Comparison of ENCODE assay signal across 27 mouse cellular contexts in genomic region chr1:165734840-165735239, GRCm38 (mm10). TPM values are rescaled to one million over a fixed set of nuclear protein-coding genes. Genes with fewer than 3 reads are reported as not detected.
DNase-seq lines count a peak whose midpoint lies in the region; ATAC-seq and TF ChIP-seq lines count a peak whose summit lies in the region.
"Had no signal": no experiment of that assay in that cellular context is flagged by ENCODE, and none has a peak within 500 bp of the region (broad histone marks: within the 10 kb centered on the region; RNA-seq: fewer than 3 reads in every experiment).

No protein-coding gene starts in this region.

- 32% methylated on average over 2 of the region's 2 CpGs for WGBS in bone marrow, adult 2 months
- 70% methylated on average over 2 of the region's 2 CpGs for WGBS in liver, embryonic 12.5 days (ENCODE audit: insufficient replicate concordance)

- no peak overlapping the region for H3K27ac ChIP-seq in testis, adult 2 months (ENCODE audit: control insufficient read depth, insufficient read depth, low read depth, low read length)
- peak overlapping the region; percentile 54; the same call in 1 of the 2 replicates for H3K27ac ChIP-seq in bone marrow, adult 2 months (ENCODE audit: control insufficient read depth, insufficient read depth, low read depth, low read length, poor library complexity)
- H3K27ac ChIP-seq in liver, embryonic 12.5 days = no peak overlapping the region
- H3K27ac ChIP-seq: embryonic facial prominence, embryonic 10.5 days; embryonic facial prominence, embryonic 12.5 days; forebrain, embryonic 13.5 days; forebrain, embryonic 15.5 days had no signal

- no peak overlapping the region for H3K9ac ChIP-seq in liver, embryonic 12.5 days
- H3K9ac ChIP-seq: embryonic facial prominence, embryonic 12.5 days; forebrain, embryonic 13.5 days; forebrain, embryonic 15.5 days; forebrain, postnatal 0 days had no signal

- TF ChIP-seq POLR2A in testis, adult 2 months (IDR thresholded peaks at IDR 0.05; ENCODE audit: control insufficient read depth, low read depth, low read length) = no peak
- TF ChIP-seq POLR2A in bone marrow, adult 2 months (IDR thresholded peaks at IDR 0.05; ENCODE audit: borderline replicate concordance, control insufficient read depth, low read depth, low read length) = no peak

- DNase-seq in testis, postnatal 10 days (ENCODE audit: low spot score) = no peak
- no peak for DNase-seq in gastrocnemius, postnatal 14 days
- no peak for DNase-seq in cerebellum, adult 18-20 months
- DNase-seq: adrenal gland, adult 8-10 months; adrenal gland, postnatal 14 days; adrenal gland, postnatal 36 days; B cell, adult 2 months; cerebellum, adult 11 months; cerebellum, adult 2 months; cerebellum, adult 9-10 months; cerebellum, postnatal 10 days; cerebellum, postnatal 25 days; forebrain, postnatal 0 days had no signal

- intact Hi-C loops in gastrocnemius, postnatal 14 days (cut with DNase I; ENCODE audit: low total_unique reads) = loop anchor here (5.0 kb wide), 1 partner anchor 73 kb away; no protein-coding TSS in a partner anchor

- ATAC-seq in granulocyte monocyte progenitor cell, adult 5-6 weeks (replicated peaks; ENCODE audit: poor library complexity, severe bottlenecking) = peak; percentile 55
- ATAC-seq in megakaryocyte progenitor cell, adult 5-6 weeks (replicated peaks; ENCODE audit: poor library complexity) = peak; percentile 47
- ATAC-seq in liver, embryonic 12.5 days = no peak
- ATAC-seq: activated CD4-positive, CD25-positive, alpha-beta regulatory T cell, adult 4 months; CD4-positive, CD25-positive, alpha-beta regulatory T cell, adult 4 months; forebrain, postnatal 0 days; Patski had no signal

- H3K4me2 ChIP-seq in liver, embryonic 12.5 days = no peak overlapping the region
- H3K4me2 ChIP-seq: embryonic facial prominence, embryonic 12.5 days; forebrain, embryonic 13.5 days; forebrain, embryonic 15.5 days had no signal

- no peaks in the 10 kb centered on the region for H3K27me3 ChIP-seq in testis, adult 2 months (ENCODE audit: control insufficient read depth, insufficient read depth, low read length)
- H3K27me3 ChIP-seq in liver, embryonic 12.5 days (replicated peaks) = peaks cover 4% of the 10 kb centered on the region; the same call in 1 of the 2 replicates
- H3K27me3 ChIP-seq: CH12.LX; embryonic facial prominence, embryonic 12.5 days; forebrain, embryonic 13.5 days; forebrain, embryonic 15.5 days had no signal

- TF ChIP-seq CTCF in testis, adult 2 months (IDR thresholded peaks at IDR 0.05; ENCODE audit: control insufficient read depth, insufficient read depth, insufficient replicate concordance, low read depth, low read length) = no peak
- no peak for TF ChIP-seq CTCF in bone marrow, adult 2 months (IDR thresholded peaks at IDR 0.05; ENCODE audit: control insufficient read depth, insufficient read depth, low read length)

- H3K4me3 ChIP-seq in testis, adult 2 months (ENCODE audit: control insufficient read depth, low read depth, low read length) = peak overlapping the region; percentile 4; the same call in 1 of the 2 replicates
- H3K4me3 ChIP-seq in bone marrow, adult 2 months (replicated peaks; ENCODE audit: control insufficient read depth, low read depth, low read length) = no peak overlapping the region
- no peak overlapping the region for H3K4me3 ChIP-seq in liver, embryonic 12.5 days
- H3K4me3 ChIP-seq: embryonic facial prominence, embryonic 10.5 days; embryonic facial prominence, embryonic 12.5 days; forebrain, embryonic 13.5 days; forebrain, embryonic 15.5 days had no signal

- H3K9me3 ChIP-seq in liver, embryonic 12.5 days (replicated peaks) = no peaks in the 10 kb centered on the region
- H3K9me3 ChIP-seq: embryonic facial prominence, embryonic 10.5 days; embryonic facial prominence, embryonic 12.5 days; forebrain, embryonic 13.5 days; forebrain, embryonic 15.5 days; G1E had no signal

- no peaks in the 10 kb centered on the region for H3K36me3 ChIP-seq in testis, adult 2 months (ENCODE audit: control insufficient read depth, insufficient read depth, low read length)
- H3K36me3 ChIP-seq in liver, embryonic 12.5 days = no peaks in the 10 kb centered on the region
- H3K36me3 ChIP-seq: embryonic facial prominence, embryonic 10.5 days; embryonic facial prominence, embryonic 12.5 days; forebrain, embryonic 15.5 days; G1E had no signal

- H3K4me1 ChIP-seq in testis, adult 2 months (ENCODE audit: control insufficient read depth, insufficient read depth, low read length) = peaks cover 6% of the 10 kb centered on the region
- H3K4me1 ChIP-seq in bone marrow, adult 2 months (ENCODE audit: control insufficient read depth, insufficient read depth, low read length) = peaks cover 5% of the 10 kb centered on the region
- H3K4me1 ChIP-seq in liver, embryonic 12.5 days = peaks cover 10% of the 10 kb centered on the region; the same call in 1 of the 2 replicates
- H3K4me1 ChIP-seq: embryonic facial prominence, embryonic 12.5 days; forebrain, embryonic 15.5 days had no signal

RNA-seq across cellular contexts. Expression of gene Rcsd1, which starts 25.3 kb away (rescaled TPM):
- 0.89 and 1.1 TPM in 2 replicates for polyA plus RNA-seq in testis, adult 2 months (2012; rRNA removed)
- polyA plus RNA-seq in bone marrow, adult 2 months (2011; ENCODE audit: insufficient read depth, insufficient read length, low replicate concordance, missing spikeins) = 51.6 and 119 TPM in 2 replicates
- 68.0 and 79.0 TPM in 2 replicates for total RNA-seq in granulocyte monocyte progenitor cell, adult 5-6 weeks (2014; fragmentation: Nextera tagmentation)
- 99.9 and 116 TPM in 2 replicates for total RNA-seq in granulocyte monocyte progenitor cell, adult 5-6 weeks (2017)
- 48.8 and 48.9 TPM in 2 replicates for total RNA-seq in megakaryocyte progenitor cell, adult 5-6 weeks (2015)
- total RNA-seq in megakaryocyte progenitor cell, adult 5-6 weeks (2017) = 110 and 111 TPM in 2 replicates
- polyA plus RNA-seq in liver, embryonic 12.5 days (2016; fragmentation: Nextera tagmentation; extraction: Ambion mirVana) = 10.7 and 10.8 TPM in 2 replicates
- 100 to 1,000 TPM; 117 to 125 TPM for total RNA-seq in gastrocnemius, postnatal 14 days (2021)

RNA-seq across cellular contexts. Expression of gene Creg1, which starts 28.7 kb away (rescaled TPM):
- 30.4 and 36.9 TPM in 2 replicates for polyA plus RNA-seq in testis, adult 2 months (2012; rRNA removed)
- 288 and 312 TPM in 2 replicates for polyA plus RNA-seq in bone marrow, adult 2 months (2011; ENCODE audit: insufficient read depth, insufficient read length, low replicate concordance, missing spikeins)
- total RNA-seq in granulocyte monocyte progenitor cell, adult 5-6 weeks (2014; fragmentation: Nextera tagmentation) = 133 and 240 TPM in 2 replicates
- total RNA-seq in granulocyte monocyte progenitor cell, adult 5-6 weeks (2017) = 110 and 206 TPM in 2 replicates
- total RNA-seq in megakaryocyte progenitor cell, adult 5-6 weeks (2015) = 261 and 284 TPM in 2 replicates
- 96.7 and 120 TPM in 2 replicates for total RNA-seq in megakaryocyte progenitor cell, adult 5-6 weeks (2017)
- polyA plus RNA-seq in liver, embryonic 12.5 days (2016; fragmentation: Nextera tagmentation; extraction: Ambion mirVana) = 299 and 300 TPM in 2 replicates
- 10 to 100 TPM; 40.3 to 44.6 TPM for total RNA-seq in gastrocnemius, postnatal 14 days (2021)

RNA-seq across cellular contexts. Expression of gene Cd247, which starts 53.6 kb away (rescaled TPM):
- 16.6 and 17.2 TPM in 2 replicates for polyA plus RNA-seq in testis, adult 2 months (2012; rRNA removed)
- 3.3 and 4.9 TPM in 2 replicates for polyA plus RNA-seq in bone marrow, adult 2 months (2011; ENCODE audit: insufficient read depth, insufficient read length, low replicate concordance, missing spikeins)
- not detected in 2 replicates for total RNA-seq in granulocyte monocyte progenitor cell, adult 5-6 weeks (2014; fragmentation: Nextera tagmentation)
- total RNA-seq in granulocyte monocyte progenitor cell, adult 5-6 weeks (2017) = 0.26 and 0.56 TPM in 2 replicates
- total RNA-seq in megakaryocyte progenitor cell, adult 5-6 weeks (2015) = 0.12 TPM in 1 of 2 replicates, not detected in the other
- 0.29 and 1.2 TPM in 2 replicates for total RNA-seq in megakaryocyte progenitor cell, adult 5-6 weeks (2017)
- 0.23 and 0.32 TPM in 2 replicates for polyA plus RNA-seq in liver, embryonic 12.5 days (2016; fragmentation: Nextera tagmentation; extraction: Ambion mirVana)
- 1 to 10 TPM; 1.3 to 1.9 TPM for total RNA-seq in gastrocnemius, postnatal 14 days (2021)
